Mouse (Mus musculus): ENCODE measurements around the gene Pink1. TPM values are rescaled to one million over a fixed set of nuclear protein-coding genes. Genes with fewer than 3 reads are reported as not detected.

Gene Pink1
- total RNA-seq, 1 experiment, result 13.4 TPM

GRCm38 (mm10) chr4:138367641-138368497, 41.8 kb upstream of the Pink1 start, which contains the start of gene Cda:
Cda (minus strand) TSS chr4:138367992.
- H3K9ac ChIP-seq (ENCODE audit: insufficient read depth, low read depth, low read length, poor library complexity, severe bottlenecking), result no peak within 1 kb of the TSS
- no peak within 1 kb of the TSS for H3K27ac ChIP-seq (ENCODE audit: insufficient read depth, low read depth, low read length, poor library complexity, severe bottlenecking)
- no peak for DNase-seq (ENCODE audit: low read depth, low spot score)
- no peaks in the 10 kb centered on the region for H3K36me3 ChIP-seq (ENCODE audit: control insufficient read depth, insufficient read depth, low read length, poor library complexity, severe bottlenecking)
- TF ChIP-seq HCFC1 (IDR thresholded peaks at IDR 0.05; ENCODE audit: borderline replicate concordance, insufficient read depth, low read length) (no peak), CHD2 (IDR thresholded peaks at IDR 0.05; ENCODE audit: low read depth, low read length) (no peak), ZC3H11A (IDR thresholded peaks at IDR 0.05; ENCODE audit: borderline replicate concordance, low read depth, low read length) (no peak), ZNF384 (IDR thresholded peaks at IDR 0.05; ENCODE audit: low read depth, low read length) (no peak), MAFK (IDR thresholded peaks at IDR 0.05; ENCODE audit: insufficient read depth, low read depth, low read length) (no peak)
- in situ Hi-C loops (cut with MboI; ENCODE audit: low sequenced_read_pairs in 2 of 2, unreplicated experiment in 2 of 2), result no loop called here
- H3K9me3 ChIP-seq (ENCODE audit: control insufficient read depth, insufficient read depth, low read depth, low read length), result no peaks in the 10 kb centered on the region
- peak within 1 kb of the TSS; percentile 45 to 58; a peak in 3 of 4 replicates for H3K4me3 ChIP-seq (ENCODE audit: insufficient read depth in 1 of 2, low read depth in 1 of 2, low read length in 2 of 2, poor library complexity in 1 of 2, severe bottlenecking in 1 of 2)
- H3K4me1 ChIP-seq (ENCODE audit: control insufficient read depth in 2 of 2, insufficient read depth in 2 of 2, low read length in 2 of 2, poor library complexity in 1 of 2), result peaks cover 0 to 10% of the 10 kb centered on the region in 2 experiments; a peak in 2 of 4 replicates

DNA sequence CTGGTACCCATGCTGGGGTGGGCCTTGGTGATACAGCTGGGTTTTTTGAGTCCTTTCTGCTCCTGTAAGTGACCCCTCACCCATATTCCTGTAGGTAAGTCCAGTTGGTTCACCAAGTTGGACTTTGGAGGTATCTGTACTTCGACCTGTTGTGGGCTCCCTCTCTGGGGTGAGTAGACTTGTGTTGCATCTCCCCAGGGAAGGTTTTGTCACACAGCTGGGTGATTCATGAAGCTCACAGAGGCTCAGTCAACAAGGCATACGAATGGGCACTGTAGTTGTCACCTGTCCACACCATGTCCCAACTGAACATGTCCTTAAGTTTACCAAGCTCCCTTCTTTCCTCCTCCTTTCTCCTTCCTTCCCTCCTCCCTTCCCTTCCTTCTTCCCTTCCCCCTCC, 40.5 kb upstream of the Pink1 start:
- in situ Hi-C loops (cut with MboI; ENCODE audit: low sequenced_read_pairs in 2 of 2, unreplicated experiment in 2 of 2), result no loop called here
- no peak for TF ChIP-seq ZC3H11A (IDR thresholded peaks at IDR 0.05; ENCODE audit: borderline replicate concordance, low read depth, low read length)
- no peak for TF ChIP-seq CHD2 (IDR thresholded peaks at IDR 0.05; ENCODE audit: low read depth, low read length)
- no peak for TF ChIP-seq ZNF384 (IDR thresholded peaks at IDR 0.05; ENCODE audit: low read depth, low read length)
- TF ChIP-seq HCFC1 (IDR thresholded peaks at IDR 0.05; ENCODE audit: borderline replicate concordance, insufficient read depth, low read length), result no peak
- no peak for TF ChIP-seq MAFK (IDR thresholded peaks at IDR 0.05; ENCODE audit: insufficient read depth, low read depth, low read length)
- no peak for DNase-seq (ENCODE audit: low read depth, low spot score)

DNA sequence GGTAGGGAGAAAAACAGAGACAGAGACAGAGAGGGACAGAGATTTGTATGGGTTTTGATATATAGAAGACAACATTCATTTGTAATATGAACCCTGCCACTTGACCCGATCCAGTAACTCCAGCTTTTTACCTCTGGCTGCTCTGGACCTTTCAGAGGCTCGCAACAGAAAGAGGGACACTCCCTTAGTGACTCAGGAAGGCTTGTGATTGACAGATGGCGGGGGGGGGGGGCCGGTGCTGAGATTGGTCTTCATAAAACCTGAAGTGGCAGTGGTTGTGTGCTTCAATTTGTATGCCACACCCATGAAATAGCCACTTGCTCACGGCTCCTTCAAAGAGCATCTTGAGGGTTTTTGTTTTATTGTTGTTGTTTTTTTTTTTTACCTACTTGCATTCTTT, 37.4 kb upstream of the Pink1 start:
- TF ChIP-seq ZNF384 (IDR thresholded peaks at IDR 0.05; ENCODE audit: low read depth, low read length) (no peak), CHD2 (IDR thresholded peaks at IDR 0.05; ENCODE audit: low read depth, low read length) (no peak), MAFK (IDR thresholded peaks at IDR 0.05; ENCODE audit: insufficient read depth, low read depth, low read length) (no peak), HCFC1 (IDR thresholded peaks at IDR 0.05; ENCODE audit: borderline replicate concordance, insufficient read depth, low read length) (no peak)
- Histone ChIP-seq H3K4me3 (ENCODE audit: insufficient read depth in 1 of 2, low read depth in 1 of 2, low read length in 2 of 2, poor library complexity in 1 of 2, severe bottlenecking in 1 of 2) (no peak overlapping the region), H3K9me3 (ENCODE audit: control insufficient read depth, insufficient read depth, low read depth, low read length) (no peaks in the 10 kb centered on the region), H3K4me1 (ENCODE audit: control insufficient read depth in 2 of 2, insufficient read depth in 2 of 2, low read length in 2 of 2, poor library complexity in 1 of 2) (peaks cover 0 to 18% of the 10 kb centered on the region in 2 experiments; a peak in 2 of 4 replicates), H3K36me3 (ENCODE audit: control insufficient read depth, insufficient read depth, low read length, poor library complexity, severe bottlenecking) (no peaks in the 10 kb centered on the region), H3K9ac (ENCODE audit: insufficient read depth, low read depth, low read length, poor library complexity, severe bottlenecking) (no peak overlapping the region), H3K27ac (ENCODE audit: insufficient read depth, low read depth, low read length, poor library complexity, severe bottlenecking) (no peak overlapping the region)
- in situ Hi-C loops (cut with MboI; ENCODE audit: low sequenced_read_pairs in 2 of 2, unreplicated experiment in 2 of 2), result no loop called here
- DNase-seq (ENCODE audit: low read depth, low spot score), result no peak

More for the DNA sequence above, 40.5 kb upstream of the Pink1 start:
- no peak overlapping the region for H3K9ac ChIP-seq (ENCODE audit: insufficient read depth, low read depth, low read length, poor library complexity, severe bottlenecking)
- no peak overlapping the region for H3K27ac ChIP-seq (ENCODE audit: insufficient read depth, low read depth, low read length, poor library complexity, severe bottlenecking)
- no peak overlapping the region for H3K4me3 ChIP-seq (ENCODE audit: insufficient read depth in 1 of 2, low read depth in 1 of 2, low read length in 2 of 2, poor library complexity in 1 of 2, severe bottlenecking in 1 of 2)
- H3K9me3 ChIP-seq (ENCODE audit: control insufficient read depth, insufficient read depth, low read depth, low read length), result no peaks in the 10 kb centered on the region
- peaks cover 0 to 12% of the 10 kb centered on the region in 2 experiments; a peak in 2 of 4 replicates for H3K4me1 ChIP-seq (ENCODE audit: control insufficient read depth in 2 of 2, insufficient read depth in 2 of 2, low read length in 2 of 2, poor library complexity in 1 of 2)
- H3K36me3 ChIP-seq (ENCODE audit: control insufficient read depth, insufficient read depth, low read length, poor library complexity, severe bottlenecking), result no peaks in the 10 kb centered on the region

GRCm38 (mm10) chr4:138362883-138363282, 36.8 kb upstream of the Pink1 start:
- Histone ChIP-seq H3K9me3 (ENCODE audit: control insufficient read depth, insufficient read depth, low read depth, low read length) (no peaks in the 10 kb centered on the region), H3K36me3 (ENCODE audit: control insufficient read depth, insufficient read depth, low read length, poor library complexity, severe bottlenecking) (no peaks in the 10 kb centered on the region), H3K4me1 (ENCODE audit: control insufficient read depth in 2 of 2, insufficient read depth in 2 of 2, low read length in 2 of 2, poor library complexity in 1 of 2) (peaks cover 0 to 15% of the 10 kb centered on the region in 2 experiments; a peak in 2 of 4 replicates), H3K9ac (ENCODE audit: insufficient read depth, low read depth, low read length, poor library complexity, severe bottlenecking) (no peak overlapping the region), H3K27ac (ENCODE audit: insufficient read depth, low read depth, low read length, poor library complexity, severe bottlenecking) (no peak overlapping the region), H3K4me3 (ENCODE audit: insufficient read depth in 1 of 2, low read depth in 1 of 2, low read length in 2 of 2, poor library complexity in 1 of 2, severe bottlenecking in 1 of 2) (no peak overlapping the region)
- no peak for TF ChIP-seq ZC3H11A (IDR thresholded peaks at IDR 0.05; ENCODE audit: borderline replicate concordance, low read depth, low read length)
- no peak for TF ChIP-seq ZNF384 (IDR thresholded peaks at IDR 0.05; ENCODE audit: low read depth, low read length)
- no peak for TF ChIP-seq MAFK (IDR thresholded peaks at IDR 0.05; ENCODE audit: insufficient read depth, low read depth, low read length)
- no peak for TF ChIP-seq HCFC1 (IDR thresholded peaks at IDR 0.05; ENCODE audit: borderline replicate concordance, insufficient read depth, low read length)
- TF ChIP-seq CHD2 (IDR thresholded peaks at IDR 0.05; ENCODE audit: low read depth, low read length), result no peak
- in situ Hi-C loops (cut with MboI; ENCODE audit: low sequenced_read_pairs in 2 of 2, unreplicated experiment in 2 of 2), result no loop called here
- no peak for DNase-seq (ENCODE audit: low read depth, low spot score)

All from ES-E14 (cell line).